Mouse (Mus musculus): ENCODE measurements around the gene Ptprj.
"Not testable (repeated sequence)": the region's sequence is repeated elsewhere in the genome, so short reads cannot be mapped to it uniquely, and the experiment has no call there.

Gene Ptprj

DNA sequence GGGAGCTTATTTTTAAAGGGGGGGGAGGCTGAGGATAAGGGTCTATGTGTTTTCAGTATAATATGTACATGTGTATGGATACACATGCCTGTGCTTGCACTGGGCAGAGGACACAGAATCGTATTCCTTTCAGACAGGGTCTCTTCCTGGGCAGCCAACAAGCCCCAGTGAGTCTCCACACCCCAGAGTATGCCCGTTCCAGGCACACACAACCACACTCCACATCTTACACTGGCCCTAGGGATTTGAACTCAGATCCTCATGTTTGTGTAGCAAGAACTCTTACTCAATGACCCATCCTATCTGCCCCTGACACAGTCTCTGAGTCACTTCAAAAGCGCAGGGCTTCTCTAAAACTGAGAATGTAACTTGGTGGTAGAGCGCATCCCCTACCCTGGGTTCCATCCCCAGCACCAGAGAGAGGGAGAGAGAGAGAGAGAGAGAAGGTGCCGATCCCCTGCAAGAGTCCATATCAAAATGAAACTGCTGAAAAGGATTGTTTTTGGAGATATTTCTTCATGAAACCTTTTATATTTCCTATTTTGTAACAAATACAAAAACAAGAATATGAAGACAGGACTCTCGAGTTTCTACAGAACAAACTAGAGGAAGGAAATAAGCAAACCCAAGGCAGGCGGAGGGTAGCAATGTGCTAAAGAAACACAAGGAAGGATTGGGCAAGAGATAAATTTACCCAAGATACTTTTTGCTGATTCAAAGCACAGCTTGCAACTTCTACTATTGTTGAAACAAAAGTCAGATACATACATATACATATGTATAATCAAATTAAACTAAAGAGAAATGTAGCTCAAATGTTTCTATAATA, 2.8 kb downstream of the Ptprj start:
- no peak for DNase-seq (ENCODE audit: low spot score in 2 of 2)

GRCm38 (mm10) chr2:90576936-90577335, 3.5 kb downstream of the Ptprj start:
- no peak for DNase-seq (ENCODE audit: low spot score in 2 of 2)

DNA sequence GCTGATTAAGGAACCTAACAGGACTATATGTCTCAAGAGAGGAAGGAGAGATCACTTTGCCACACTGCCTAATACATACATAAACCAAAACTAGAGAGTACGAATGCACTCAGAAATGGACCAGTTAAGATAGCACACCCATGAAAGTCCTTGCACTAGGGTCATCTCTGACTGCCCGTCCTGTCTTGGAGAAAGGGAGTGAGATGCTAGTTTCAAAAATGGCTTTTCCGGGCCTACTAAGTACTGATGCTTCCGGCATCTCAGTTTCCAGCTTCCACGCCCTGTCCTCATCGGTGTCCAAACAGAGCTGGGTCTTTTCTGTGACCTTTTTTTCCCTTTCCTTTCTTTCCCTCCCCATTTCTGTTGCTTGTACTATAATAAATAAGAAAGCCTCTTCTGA, 4.0 kb downstream of the Ptprj start:
- no peak for DNase-seq (ENCODE audit: low spot score in 2 of 2)

GRCm38 (mm10) chr2:90575713-90576112, 4.7 kb downstream of the Ptprj start:
- DNase-seq (ENCODE audit: low spot score in 2 of 2) = no peak

DNA sequence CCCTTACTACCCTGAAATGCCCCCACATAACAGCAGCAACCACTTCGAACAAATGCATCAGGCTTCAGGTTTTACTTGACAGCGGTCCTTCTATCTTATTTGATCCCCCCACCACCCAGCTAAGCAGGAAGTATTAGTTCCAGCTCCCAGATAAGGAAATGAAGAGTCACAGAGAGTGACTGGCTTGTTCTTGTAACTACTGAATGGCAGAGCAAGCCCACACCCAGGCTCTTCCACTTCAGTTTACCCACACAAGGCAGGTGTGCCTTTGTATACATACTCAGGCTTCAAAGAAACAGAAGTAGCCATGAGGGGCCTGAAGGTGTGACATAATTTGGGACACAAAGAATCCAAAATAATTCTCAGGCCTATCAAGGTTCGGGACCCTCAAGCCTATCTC, 5.3 kb downstream of the Ptprj start:
- no peak for DNase-seq (ENCODE audit: low spot score in 2 of 2)

DNA sequence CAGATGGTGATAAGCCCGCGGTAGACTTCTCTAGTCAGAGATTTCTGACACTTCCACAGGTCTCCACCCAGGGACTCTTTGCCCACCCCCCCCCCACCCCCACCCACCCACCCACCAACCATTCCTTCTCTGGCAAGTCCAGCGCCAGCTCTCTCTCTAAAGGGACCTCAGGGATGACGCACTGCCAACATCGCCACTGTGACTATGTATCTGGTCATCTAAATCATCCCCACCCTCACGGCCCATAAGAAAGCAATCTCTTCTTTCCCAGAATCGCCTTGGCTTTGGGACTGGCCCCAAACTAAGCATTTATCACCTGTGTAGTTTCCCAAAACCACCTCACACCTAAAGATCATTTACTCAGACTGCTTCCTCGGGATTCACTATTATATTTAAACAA, 5.9 kb downstream of the Ptprj start:
- no peak for DNase-seq (ENCODE audit: low spot score in 2 of 2)

- no peak for DNase-seq (ENCODE audit: low spot score in 2 of 2)
These were observed 6.6 kb downstream of the Ptprj start for GRCm38 (mm10) chr2:90573640-90574526.

DNA sequence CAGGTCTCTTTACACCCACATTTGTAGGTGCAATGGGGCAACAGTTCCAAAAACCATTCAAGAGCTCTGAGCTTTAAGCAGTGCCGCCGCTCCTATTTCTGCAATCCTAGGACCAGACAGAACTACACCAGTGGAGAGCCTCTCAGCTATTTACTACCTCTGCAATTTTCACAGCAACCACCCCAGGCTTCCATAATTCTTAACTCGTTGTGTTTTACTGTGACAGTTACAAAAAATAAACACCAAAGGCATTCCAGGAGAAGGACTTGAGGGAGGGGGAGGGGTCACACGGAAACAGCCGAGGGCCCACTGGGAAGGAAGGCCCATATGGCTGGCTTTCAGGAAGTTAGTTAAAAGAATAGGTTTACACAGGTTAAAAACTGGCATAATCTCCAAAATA, 8.3 kb downstream of the Ptprj start:
- no peak for DNase-seq (ENCODE audit: low spot score in 2 of 2)

DNA sequence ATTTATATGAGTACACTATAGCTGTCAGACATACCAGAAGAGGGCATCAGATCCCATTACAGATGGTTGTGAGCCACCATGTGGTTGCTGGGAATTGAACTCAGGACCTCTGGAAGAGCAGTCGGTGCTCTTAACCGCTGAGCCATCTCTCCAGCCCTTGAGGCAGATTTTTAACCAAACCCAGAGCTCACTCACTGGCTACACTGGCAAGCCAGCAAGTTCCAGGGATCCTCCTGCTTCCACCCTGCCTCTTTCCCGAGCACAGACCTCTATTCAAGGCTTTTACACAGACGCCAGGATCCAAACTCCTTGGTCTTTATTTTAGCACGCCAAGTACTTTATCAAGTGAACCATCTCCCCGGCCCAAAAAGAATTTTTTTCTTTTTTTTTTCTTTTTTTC, 9.0 kb downstream of the Ptprj start:
- not testable (repeated sequence) for DNase-seq (ENCODE audit: low spot score in 2 of 2)

DNA sequence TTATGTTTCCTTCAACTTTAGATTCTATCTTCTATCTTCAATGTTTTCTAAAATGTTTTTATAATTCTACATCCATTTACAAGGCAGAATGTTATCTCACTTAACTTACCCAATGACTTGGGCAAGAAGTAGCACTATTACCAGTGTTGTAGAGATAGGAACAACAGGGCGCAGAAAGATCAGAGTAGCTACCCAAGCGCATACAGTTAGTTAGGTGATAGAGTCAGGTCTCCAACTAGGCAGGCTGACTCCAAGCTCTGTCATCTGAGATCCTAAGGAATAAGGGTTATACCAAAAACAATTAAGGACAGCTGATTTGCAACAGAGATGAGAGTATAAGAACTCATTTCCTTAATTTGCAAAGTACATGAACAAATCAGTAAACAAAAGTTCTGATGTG, 9.6 kb downstream of the Ptprj start:
- DNase-seq (ENCODE audit: low spot score in 2 of 2) = no peak

GRCm38 (mm10) chr2:90570216-90570615, 10.2 kb downstream of the Ptprj start:
- DNase-seq (ENCODE audit: low spot score in 2 of 2) = no peak

DNA sequence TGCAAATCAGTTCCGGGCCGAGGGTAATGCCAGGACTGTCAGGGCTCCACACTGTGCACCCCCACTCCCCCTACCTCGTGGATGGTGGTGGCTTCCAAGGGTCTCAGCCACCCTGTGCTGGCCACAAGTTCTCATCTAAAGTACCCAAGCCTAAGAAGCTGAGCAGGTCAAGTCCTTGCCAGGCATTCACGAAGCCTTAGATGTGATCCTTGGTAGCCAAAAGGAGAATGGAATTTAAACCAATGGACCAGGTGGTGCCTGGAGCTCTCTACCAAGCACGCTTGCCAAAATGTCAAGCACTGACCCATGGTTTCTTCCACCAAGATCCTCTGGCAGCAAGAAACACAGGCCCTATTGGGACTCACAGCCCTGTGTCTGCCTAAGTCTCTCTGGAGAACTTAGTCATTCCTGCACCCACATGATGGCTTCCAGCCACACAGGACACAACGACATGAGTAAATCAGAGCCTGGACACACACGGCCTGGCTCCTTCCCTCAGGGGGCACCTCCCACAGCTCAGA, 11.4 kb downstream of the Ptprj start:
- DNase-seq (ENCODE audit: low spot score in 2 of 2) = no peak

GRCm38 (mm10) chr2:90568091-90568490, 12.4 kb downstream of the Ptprj start:
- DNase-seq (ENCODE audit: low spot score in 2 of 2) = no peak

GRCm38 (mm10) chr2:90566773-90567528, 13.5 kb downstream of the Ptprj start:
- DNase-seq (ENCODE audit: low spot score in 2 of 2) = peak in 1 of 2 experiments; percentile 42

DNA sequence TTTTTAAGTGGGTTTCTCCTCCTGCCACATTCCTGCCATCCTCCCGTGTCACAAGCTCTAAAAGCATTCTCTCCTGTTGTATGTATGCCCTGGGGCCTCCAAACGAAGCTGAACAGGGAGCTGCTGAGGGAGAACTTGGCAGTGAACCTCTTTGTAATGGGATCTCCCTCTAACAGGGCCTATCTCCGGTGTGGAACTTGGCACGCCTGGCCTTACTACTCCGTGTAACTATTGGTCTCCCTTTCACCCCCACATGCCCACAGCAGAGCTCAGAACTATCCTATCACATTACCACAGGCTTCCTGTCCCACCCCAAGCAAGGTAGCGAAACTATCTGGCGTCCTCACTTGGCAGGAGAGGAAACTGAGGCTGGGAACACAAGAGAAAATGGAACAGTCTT, 14.4 kb downstream of the Ptprj start:
- DNase-seq (ENCODE audit: low spot score in 2 of 2) = no peak

DNA sequence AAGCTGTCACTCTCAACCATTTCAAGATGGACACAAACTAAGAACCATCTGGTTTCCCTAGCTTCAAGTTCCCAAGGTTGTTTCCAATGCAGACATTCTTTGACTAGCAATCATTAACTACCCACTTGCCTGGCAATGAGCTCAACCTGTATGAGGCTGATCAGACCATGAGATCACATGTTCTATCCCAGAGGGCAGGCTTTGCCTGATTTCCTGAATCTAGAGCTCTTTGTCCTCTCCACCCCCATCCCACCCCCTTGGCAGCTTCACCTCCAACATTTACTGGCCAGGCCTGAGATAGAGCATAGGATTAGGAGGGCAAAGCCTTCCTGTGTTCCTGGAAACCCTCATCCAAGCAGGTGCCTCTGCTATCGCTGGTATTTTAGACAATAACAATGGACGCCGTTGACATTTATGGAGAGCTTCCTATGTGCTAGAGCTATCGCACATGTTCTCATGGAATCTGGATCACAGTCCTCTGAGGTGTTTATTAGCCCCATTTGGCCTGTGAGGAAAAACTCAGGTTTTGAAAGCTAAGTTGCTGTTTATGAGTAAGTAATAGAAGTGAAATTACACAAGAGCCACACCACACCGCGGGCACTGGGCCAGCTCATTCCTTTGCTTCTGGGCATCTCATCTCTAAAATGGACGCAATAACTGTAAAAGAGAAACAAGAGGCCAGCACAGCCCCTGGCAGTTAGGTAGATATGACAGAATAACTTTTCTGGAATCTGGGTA, 15.1 kb downstream of the Ptprj start:
- DNase-seq (ENCODE audit: low spot score in 2 of 2) = no peak

GRCm38 (mm10) chr2:90564552-90564951, 15.9 kb downstream of the Ptprj start:
- DNase-seq (ENCODE audit: low spot score in 2 of 2) = no peak

DNA sequence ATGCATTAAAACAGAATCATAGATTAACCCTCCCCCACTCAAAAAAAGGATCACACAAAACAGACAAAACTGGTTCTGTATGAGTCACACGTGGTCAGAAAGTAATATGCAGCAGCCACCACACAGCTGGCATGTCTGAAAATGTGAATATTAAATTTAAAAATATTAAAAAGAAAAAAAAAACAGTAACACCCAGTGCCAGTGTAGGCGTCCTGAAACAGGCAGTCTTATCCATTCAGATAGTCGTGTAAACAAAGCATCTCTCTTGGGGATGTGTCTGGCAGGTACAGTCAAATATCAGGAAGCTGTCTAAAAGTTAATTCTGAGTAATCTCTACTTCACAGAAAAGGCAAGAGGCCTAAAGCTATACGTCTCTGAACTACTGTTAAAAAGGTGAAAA, 17.3 kb downstream of the Ptprj start:
- DNase-seq (ENCODE audit: low spot score in 2 of 2) = no peak

DNA sequence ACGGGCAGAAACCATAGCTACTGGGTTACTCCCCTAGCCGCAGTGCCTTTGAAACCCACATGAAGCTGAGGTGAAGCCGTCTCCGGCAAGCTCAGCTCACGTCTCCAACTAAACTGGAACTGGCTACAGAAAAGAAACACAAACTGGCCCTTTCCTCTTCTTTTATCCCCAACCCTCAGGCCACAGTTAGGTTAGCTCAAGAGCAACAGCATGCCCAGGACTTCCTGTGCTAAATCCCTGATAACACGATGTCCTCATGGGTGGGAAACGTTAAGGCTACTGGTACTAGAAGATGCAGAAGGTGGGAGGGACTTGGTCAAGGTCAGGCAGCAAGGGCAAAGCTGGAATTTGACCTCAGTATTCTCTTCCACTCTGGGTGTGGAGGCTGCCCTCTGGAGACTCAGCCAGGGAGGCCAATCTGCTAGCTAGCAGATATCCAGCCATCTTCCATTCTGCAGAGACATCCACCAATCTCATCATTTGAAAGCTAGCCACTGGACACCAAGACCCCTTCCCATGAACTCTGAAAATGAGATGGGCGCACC, 18.2 kb downstream of the Ptprj start:
- no peak for DNase-seq (ENCODE audit: low spot score in 2 of 2)

DNA sequence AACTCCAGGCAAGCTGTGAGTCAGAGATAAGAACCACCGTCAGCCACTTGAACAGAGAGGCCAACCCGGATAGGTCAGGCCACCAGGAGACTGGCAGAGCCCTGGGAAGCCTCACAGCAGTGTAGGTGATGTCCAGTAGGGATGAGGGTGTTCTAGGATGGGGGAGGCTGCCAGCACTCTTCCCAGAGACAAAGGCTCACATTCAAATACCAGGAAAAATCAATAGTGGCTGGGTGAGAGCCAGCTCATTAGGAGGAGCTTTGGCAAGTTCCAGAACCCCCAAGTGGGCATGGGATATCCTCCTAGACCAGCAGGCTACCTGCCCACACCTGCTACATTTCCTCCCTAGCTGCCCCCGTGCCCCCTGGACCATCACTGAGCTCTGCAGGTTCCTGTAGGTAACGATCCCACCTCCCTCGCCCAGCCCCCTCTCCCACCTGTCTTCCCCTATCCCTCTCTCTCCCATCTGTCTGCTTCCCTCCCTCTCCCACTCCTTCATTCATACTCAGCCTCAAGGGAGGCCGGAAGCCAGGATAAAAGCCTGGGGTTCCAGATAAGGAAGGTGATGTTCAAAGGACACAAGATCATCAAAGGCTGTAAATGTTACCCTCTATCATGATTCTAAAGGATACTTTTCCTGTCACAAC, 20.1 kb downstream of the Ptprj start:
- no peak for DNase-seq (ENCODE audit: low spot score in 2 of 2)
